Mouse (Mus musculus) heart, adult 18-20 months (tissue): ENCODE data around the gene Usp29. TPM values are rescaled to one million over a fixed set of nuclear protein-coding genes. Genes with fewer than 3 reads are reported as not detected.
A peak's percentile ranks its signal among the peaks of the same experiment; 100 is the strongest.
"Not testable (repeated sequence)": the region's sequence is repeated elsewhere in the genome, so short reads cannot be mapped to it uniquely, and the experiment has no call there.

Source experiments
- DNase-seq, 2 experiments: peaks; one replicate each; pipeline ENCODE4 v3.0.0; 2021 to 2022; ENCODE audit warnings: mixed read lengths in 1 of 2
- total RNA-seq, 2 experiments: library from RNA; stranded (reverse); gene quantifications; 2 replicates each; pipeline ENCODE4 v1.2.3; 2021

Gene Usp29
- total RNA-seq, 2 experiments from 2014 or later = not detected

GRCm38 (mm10) chr7:6765240-6765639 lies 34.9 kb downstream of the Usp29 start:
- no peak for DNase-seq

GRCm38 (mm10) chr7:6770286-6770685 lies 39.9 kb downstream of the Usp29 start:
- peak; percentile 12 to 25 for DNase-seq

GRCm38 (mm10) chr7:6773865-6774413 lies 43.6 kb downstream of the Usp29 start:
- not testable (repeated sequence) for DNase-seq

- no peak for DNase-seq
These were observed 46.1 kb downstream of the Usp29 start for GRCm38 (mm10) chr7:6776314-6777059.

- DNase-seq = no peak
These were observed 46.7 kb downstream of the Usp29 start for GRCm38 (mm10) chr7:6777107-6777506.

GRCm38 (mm10) chr7:6777689-6778088 lies 47.3 kb downstream of the Usp29 start:
- DNase-seq = no peak

- no peak for DNase-seq
These were observed 48.8 kb downstream of the Usp29 start for GRCm38 (mm10) chr7:6779172-6779571.

GRCm38 (mm10) chr7:6781541-6781940 lies 51.2 kb downstream of the Usp29 start:
- DNase-seq = no peak

- DNase-seq = no peak
These were observed 54.1 kb downstream of the Usp29 start for GRCm38 (mm10) chr7:6784340-6785073.

- DNase-seq = no peak
These were observed 56.6 kb downstream of the Usp29 start for GRCm38 (mm10) chr7:6787000-6787399.

- no peak for DNase-seq
These were observed 57.7 kb downstream of the Usp29 start for GRCm38 (mm10) chr7:6788101-6788500.

- DNase-seq = no peak
These were observed 61.1 kb downstream of the Usp29 start for GRCm38 (mm10) chr7:6791286-6792065.

GRCm38 (mm10) chr7:6793240-6793639 lies 62.9 kb downstream of the Usp29 start:
- no peak for DNase-seq

- no peak for DNase-seq
These were observed 63.4 kb downstream of the Usp29 start for GRCm38 (mm10) chr7:6793811-6794210.

- no peak for DNase-seq
These were observed 67.0 kb downstream of the Usp29 start for GRCm38 (mm10) chr7:6797408-6797807.

- DNase-seq = no peak
These were observed 68.9 kb downstream of the Usp29 start for GRCm38 (mm10) chr7:6799105-6799805.

- no peak for DNase-seq
These were observed 70.4 kb downstream of the Usp29 start for GRCm38 (mm10) chr7:6800586-6801441.

- DNase-seq = no peak
These were observed 71.3 kb downstream of the Usp29 start for GRCm38 (mm10) chr7:6801642-6802041.

GRCm38 (mm10) chr7:6810556-6810955 lies 80.2 kb downstream of the Usp29 start:
- no peak for DNase-seq

GRCm38 (mm10) chr7:6814971-6815370 lies 84.6 kb downstream of the Usp29 start:
- peak in 1 of 2 experiments; percentile 8 for DNase-seq
